Mouse (Mus musculus): ENCODE results near the gene Syn3. TPM values are rescaled to one million over a fixed set of nuclear protein-coding genes. Genes with fewer than 3 reads are reported as not detected.

The Syn3 gene
- polyA plus RNA-seq, 1 experiment from 2014 or later: 4.4 TPM

DNA sequence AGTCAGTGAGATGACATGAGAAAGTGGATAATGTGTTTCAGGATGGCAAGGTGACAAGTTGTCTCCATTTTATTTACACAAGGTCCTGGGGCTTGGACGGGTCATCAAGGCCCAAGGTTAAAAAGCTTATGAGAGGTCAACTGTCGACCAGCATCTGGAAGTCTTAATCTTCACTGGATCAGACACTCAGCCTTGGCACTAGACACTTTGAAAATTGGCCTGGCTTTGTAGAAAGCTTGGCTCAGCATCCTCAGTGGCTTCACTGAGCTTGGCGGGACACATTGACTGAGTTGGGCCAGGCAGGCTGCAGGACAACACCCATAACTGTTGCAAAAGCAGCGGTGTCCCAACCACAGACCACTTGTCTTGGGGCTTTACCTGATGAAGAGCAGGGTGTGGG lies 286.6 kb downstream of the Syn3 start:
- Histone ChIP-seq H3K4me1 (ENCODE audit: control insufficient read depth, insufficient read depth, low read length) (no peaks in the 10 kb centered on the region), H3K27ac (ENCODE audit: low read depth, low read length) (no peak overlapping the region), H3K27me3 (ENCODE audit: control insufficient read depth, insufficient read depth, low read length) (no peaks in the 10 kb centered on the region), H3K4me3 (ENCODE audit: low read depth, low read length) (no peak overlapping the region), H3K4me2 (no peak overlapping the region), H3K9ac (ENCODE audit: low read length) (no peak overlapping the region), H3K9me3 (ENCODE audit: control insufficient read depth, low read length) (no peaks in the 10 kb centered on the region), H3K36me3 (ENCODE audit: control insufficient read depth, insufficient read depth, low read length) (no peaks in the 10 kb centered on the region)
- no peak for DNase-seq (ENCODE audit: low spot score, missing footprints)
- 80% methylated on average over 4 of the region's 4 CpGs for WGBS
- ATAC-seq (ENCODE audit: low FRiP score): no peak

DNA sequence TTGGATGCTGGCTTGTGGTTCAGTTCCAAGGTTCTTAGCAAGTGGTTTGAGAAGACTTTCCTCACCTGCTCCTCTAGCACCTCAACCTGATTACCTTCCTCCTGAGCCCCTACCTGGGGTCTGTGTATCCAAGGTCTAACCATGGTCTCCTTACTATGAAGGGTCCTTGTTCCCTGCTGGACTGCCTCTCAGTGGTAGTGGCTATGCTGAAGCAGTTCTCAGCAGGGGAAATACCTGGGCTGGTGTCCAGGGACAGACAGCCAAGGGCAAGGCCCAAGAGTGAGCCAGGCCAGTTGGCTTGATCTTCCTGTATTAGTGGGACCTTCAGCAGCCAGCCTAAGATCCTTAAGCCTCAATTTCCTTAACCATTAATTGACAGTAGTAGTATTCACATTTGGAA lies 294.8 kb downstream of the Syn3 start:
- Histone ChIP-seq H3K9ac (ENCODE audit: low read length) (no peak overlapping the region), H3K4me3 (ENCODE audit: low read depth, low read length) (no peak overlapping the region), H3K27ac (ENCODE audit: low read depth, low read length) (no peak overlapping the region), H3K9me3 (ENCODE audit: control insufficient read depth, low read length) (no peaks in the 10 kb centered on the region), H3K36me3 (ENCODE audit: control insufficient read depth, insufficient read depth, low read length) (no peaks in the 10 kb centered on the region), H3K4me1 (ENCODE audit: control insufficient read depth, insufficient read depth, low read length) (no peaks in the 10 kb centered on the region), H3K27me3 (ENCODE audit: control insufficient read depth, insufficient read depth, low read length) (no peaks in the 10 kb centered on the region), H3K4me2 (no peak overlapping the region)
- ATAC-seq (ENCODE audit: low FRiP score) (no peak), DNase-seq (ENCODE audit: low spot score, missing footprints) (no peak)

DNA sequence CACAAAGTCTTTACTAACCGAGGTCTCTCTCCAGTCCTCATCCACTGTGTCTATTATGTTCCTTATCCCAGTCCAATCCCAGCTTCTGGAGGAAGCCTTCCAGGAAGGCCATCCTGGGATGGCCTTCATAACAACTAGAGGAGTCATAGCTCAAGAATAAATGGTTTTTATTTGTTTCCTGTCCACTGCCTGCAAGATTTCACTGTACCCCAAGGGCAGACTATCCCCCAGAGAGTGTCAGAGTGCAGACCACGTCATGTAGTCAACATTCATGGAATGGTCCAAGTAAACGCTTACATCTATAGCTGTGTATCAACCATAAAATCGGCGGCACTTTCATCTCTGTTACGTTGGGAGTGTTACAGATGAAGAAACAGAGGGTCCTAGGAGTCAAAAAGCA lies 295.5 kb downstream of the Syn3 start:
- 89% methylated on average over 6 of the region's 6 CpGs for WGBS
- Histone ChIP-seq H3K9me3 (ENCODE audit: control insufficient read depth, low read length) (no peaks in the 10 kb centered on the region), H3K4me3 (ENCODE audit: low read depth, low read length) (no peak overlapping the region), H3K4me2 (no peak overlapping the region), H3K27ac (ENCODE audit: low read depth, low read length) (no peak overlapping the region), H3K27me3 (ENCODE audit: control insufficient read depth, insufficient read depth, low read length) (no peaks in the 10 kb centered on the region), H3K36me3 (ENCODE audit: control insufficient read depth, insufficient read depth, low read length) (no peaks in the 10 kb centered on the region), H3K9ac (ENCODE audit: low read length) (no peak overlapping the region), H3K4me1 (ENCODE audit: control insufficient read depth, insufficient read depth, low read length) (no peaks in the 10 kb centered on the region)
- no peak for ATAC-seq (ENCODE audit: low FRiP score)
- no peak for DNase-seq (ENCODE audit: low spot score, missing footprints)

DNA sequence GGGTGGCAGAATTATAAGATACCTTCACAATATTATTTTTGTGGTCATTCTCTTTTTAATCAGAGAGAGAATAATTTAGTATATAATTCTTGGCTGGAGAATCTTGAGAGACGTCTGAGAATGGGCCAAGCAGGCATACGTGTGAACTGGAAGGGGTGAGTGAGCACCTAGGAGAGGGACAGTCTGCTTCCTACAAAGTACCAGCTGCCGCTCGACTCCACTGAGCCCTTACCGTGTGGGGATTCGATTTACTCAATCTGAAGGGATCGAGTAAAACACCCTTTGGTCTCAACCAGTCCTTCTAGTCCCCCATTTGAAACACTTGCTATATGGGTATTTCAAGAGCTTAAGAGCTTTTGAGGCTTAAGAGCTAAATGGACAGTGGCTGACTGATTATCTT lies 296.9 kb downstream of the Syn3 start:
- H3K9me3 ChIP-seq (ENCODE audit: control insufficient read depth, low read length): no peaks in the 10 kb centered on the region
- no peak overlapping the region for H3K4me3 ChIP-seq (ENCODE audit: low read depth, low read length)
- no peak overlapping the region for H3K27ac ChIP-seq (ENCODE audit: low read depth, low read length)
- no peaks in the 10 kb centered on the region for H3K36me3 ChIP-seq (ENCODE audit: control insufficient read depth, insufficient read depth, low read length)
- no peak overlapping the region for H3K9ac ChIP-seq (ENCODE audit: low read length)
- DNase-seq (ENCODE audit: low spot score, missing footprints): no peak
- no peaks in the 10 kb centered on the region for H3K27me3 ChIP-seq (ENCODE audit: control insufficient read depth, insufficient read depth, low read length)
- H3K4me2 ChIP-seq: no peak overlapping the region
- no peak for ATAC-seq (ENCODE audit: low FRiP score)
- 83% methylated on average over 7 of the region's 7 CpGs for WGBS
- no peaks in the 10 kb centered on the region for H3K4me1 ChIP-seq (ENCODE audit: control insufficient read depth, insufficient read depth, low read length)

DNA sequence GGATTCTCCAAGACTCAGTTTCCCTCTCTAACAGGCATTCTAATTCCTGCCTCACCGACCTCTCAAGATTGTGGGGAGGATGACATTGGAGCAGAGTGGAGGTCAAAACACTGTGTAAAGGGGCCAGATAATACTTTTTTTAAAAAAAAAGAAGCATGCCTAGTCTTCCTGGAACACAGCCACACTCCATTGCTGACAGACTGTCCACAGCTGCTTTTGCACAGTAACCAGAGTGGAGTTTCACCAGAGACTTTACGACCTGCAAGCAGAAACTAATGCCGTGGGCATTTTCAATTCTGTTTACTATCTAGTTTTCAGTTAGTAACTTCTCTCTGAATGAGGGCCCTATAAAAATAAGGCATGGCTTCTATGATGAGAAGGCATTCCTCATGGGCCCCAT lies 297.7 kb downstream of the Syn3 start:
- ATAC-seq (ENCODE audit: low FRiP score) (no peak), DNase-seq (ENCODE audit: low spot score, missing footprints) (no peak)
- Histone ChIP-seq H3K27ac (ENCODE audit: low read depth, low read length) (no peak overlapping the region), H3K27me3 (ENCODE audit: control insufficient read depth, insufficient read depth, low read length) (no peaks in the 10 kb centered on the region), H3K4me3 (ENCODE audit: low read depth, low read length) (no peak overlapping the region), H3K4me2 (no peak overlapping the region), H3K36me3 (ENCODE audit: control insufficient read depth, insufficient read depth, low read length) (no peaks in the 10 kb centered on the region), H3K9me3 (ENCODE audit: control insufficient read depth, low read length) (no peaks in the 10 kb centered on the region), H3K9ac (ENCODE audit: low read length) (no peak overlapping the region), H3K4me1 (ENCODE audit: control insufficient read depth, insufficient read depth, low read length) (no peaks in the 10 kb centered on the region)
- 91% methylated on average over 3 of the region's 3 CpGs for WGBS

DNA sequence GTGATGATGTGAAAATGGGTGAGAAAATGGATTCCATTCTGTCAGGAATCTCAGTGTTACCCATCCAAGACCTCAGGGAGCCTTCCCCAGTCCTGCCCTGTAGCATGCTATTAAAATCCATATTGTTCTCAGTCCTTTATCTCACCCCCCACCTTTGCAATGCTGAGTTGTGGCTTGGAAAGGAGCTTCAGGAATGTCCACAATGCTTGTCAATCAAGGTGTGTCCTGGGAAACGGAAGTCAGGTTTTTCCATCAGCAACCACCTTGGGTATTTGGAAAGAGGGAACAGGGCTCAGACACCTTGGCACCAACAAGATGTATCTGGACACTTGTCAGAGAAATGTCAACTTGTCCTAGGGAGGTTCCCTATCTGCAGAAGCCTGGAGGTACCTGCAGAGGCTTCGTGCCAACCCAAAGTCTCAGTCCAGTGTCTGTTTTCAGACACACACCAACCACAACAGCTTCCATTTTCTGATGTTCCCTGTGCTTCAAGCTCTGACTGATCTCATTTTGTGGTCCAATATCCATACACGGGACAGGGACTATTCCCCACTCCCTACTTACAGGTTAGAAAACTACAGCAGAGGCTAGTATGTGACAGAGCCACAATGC lies 302.2 kb downstream of the Syn3 start:
- Histone ChIP-seq H3K4me2 (no peak overlapping the region), H3K36me3 (ENCODE audit: control insufficient read depth, insufficient read depth, low read length) (no peaks in the 10 kb centered on the region), H3K9ac (ENCODE audit: low read length) (no peak overlapping the region), H3K4me1 (ENCODE audit: control insufficient read depth, insufficient read depth, low read length) (no peaks in the 10 kb centered on the region), H3K27ac (ENCODE audit: low read depth, low read length) (no peak overlapping the region), H3K4me3 (ENCODE audit: low read depth, low read length) (no peak overlapping the region), H3K9me3 (ENCODE audit: control insufficient read depth, low read length) (no peaks in the 10 kb centered on the region), H3K27me3 (ENCODE audit: control insufficient read depth, insufficient read depth, low read length) (no peaks in the 10 kb centered on the region)
- ATAC-seq (ENCODE audit: low FRiP score): no peak
- no peak for DNase-seq (ENCODE audit: low spot score, missing footprints)
- 86% methylated on average over 3 of the region's 3 CpGs for WGBS

DNA sequence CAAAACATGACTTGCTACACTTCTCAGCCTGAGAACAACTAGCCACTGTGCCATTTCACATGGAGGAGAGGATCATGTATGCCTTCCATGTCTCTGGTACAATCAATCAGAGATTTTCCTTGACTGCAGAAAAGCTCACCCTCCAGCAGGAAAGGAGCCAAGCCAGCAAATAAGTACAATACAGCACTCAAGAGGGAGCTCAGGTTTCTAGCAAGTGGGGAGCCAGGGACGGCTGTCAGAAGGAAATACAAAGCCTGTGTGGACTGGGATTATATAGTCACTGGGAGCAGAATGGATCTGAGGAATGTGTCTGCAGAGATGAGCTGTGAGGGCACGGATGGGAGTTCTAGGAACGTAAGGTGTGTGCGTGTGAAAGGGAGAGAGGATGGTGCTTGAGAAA lies 304.0 kb downstream of the Syn3 start:
- 65% methylated on average over 4 of the region's 4 CpGs for WGBS
- Histone ChIP-seq H3K4me2 (no peak overlapping the region), H3K36me3 (ENCODE audit: control insufficient read depth, insufficient read depth, low read length) (no peaks in the 10 kb centered on the region), H3K4me3 (ENCODE audit: low read depth, low read length) (no peak overlapping the region), H3K4me1 (ENCODE audit: control insufficient read depth, insufficient read depth, low read length) (no peaks in the 10 kb centered on the region), H3K27me3 (ENCODE audit: control insufficient read depth, insufficient read depth, low read length) (no peaks in the 10 kb centered on the region), H3K27ac (ENCODE audit: low read depth, low read length) (no peak overlapping the region), H3K9me3 (ENCODE audit: control insufficient read depth, low read length) (no peaks in the 10 kb centered on the region), H3K9ac (ENCODE audit: low read length) (no peak overlapping the region)
- no peak for ATAC-seq (ENCODE audit: low FRiP score)
- DNase-seq (ENCODE audit: low spot score, missing footprints): no peak

DNA sequence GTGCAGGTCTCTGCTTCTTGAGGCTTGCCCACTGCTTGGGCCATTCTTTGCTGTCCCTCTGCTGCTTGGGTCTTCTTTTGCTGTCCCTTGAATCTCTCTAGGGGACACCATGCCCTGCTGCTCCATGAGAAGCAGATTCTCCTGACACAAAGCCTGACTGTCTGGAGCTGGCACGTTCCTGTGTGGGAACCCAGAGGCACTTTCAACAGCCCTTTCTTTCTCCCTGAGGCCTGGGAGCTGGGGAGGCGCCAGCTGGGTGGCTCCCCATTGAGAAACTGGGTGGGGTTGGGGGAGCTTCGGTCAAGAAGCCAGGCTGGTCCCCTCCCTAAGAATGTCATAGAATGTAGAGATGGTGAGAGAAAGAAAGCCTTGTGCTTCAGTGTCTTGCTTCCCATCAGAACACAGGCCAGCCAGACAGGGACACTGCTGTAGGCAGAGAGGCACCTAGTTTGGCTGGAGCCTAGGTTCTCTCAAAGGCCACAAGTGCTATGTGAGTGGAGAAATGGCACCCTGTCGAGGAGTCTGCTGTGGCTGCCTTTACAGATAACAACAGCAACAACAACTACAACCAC lies 304.7 kb downstream of the Syn3 start:
- DNase-seq (ENCODE audit: low spot score, missing footprints) (no peak), ATAC-seq (ENCODE audit: low FRiP score) (no peak)
- no peaks in the 10 kb centered on the region for H3K27me3 ChIP-seq (ENCODE audit: control insufficient read depth, insufficient read depth, low read length)
- no peak overlapping the region for H3K4me3 ChIP-seq (ENCODE audit: low read depth, low read length)
- H3K9me3 ChIP-seq (ENCODE audit: control insufficient read depth, low read length): no peaks in the 10 kb centered on the region
- H3K4me1 ChIP-seq (ENCODE audit: control insufficient read depth, insufficient read depth, low read length): no peaks in the 10 kb centered on the region
- no peak overlapping the region for H3K9ac ChIP-seq (ENCODE audit: low read length)
- H3K36me3 ChIP-seq (ENCODE audit: control insufficient read depth, insufficient read depth, low read length): no peaks in the 10 kb centered on the region
- H3K4me2 ChIP-seq: no peak overlapping the region
- no peak overlapping the region for H3K27ac ChIP-seq (ENCODE audit: low read depth, low read length)
- 55% methylated on average over 4 of the region's 4 CpGs for WGBS

DNA sequence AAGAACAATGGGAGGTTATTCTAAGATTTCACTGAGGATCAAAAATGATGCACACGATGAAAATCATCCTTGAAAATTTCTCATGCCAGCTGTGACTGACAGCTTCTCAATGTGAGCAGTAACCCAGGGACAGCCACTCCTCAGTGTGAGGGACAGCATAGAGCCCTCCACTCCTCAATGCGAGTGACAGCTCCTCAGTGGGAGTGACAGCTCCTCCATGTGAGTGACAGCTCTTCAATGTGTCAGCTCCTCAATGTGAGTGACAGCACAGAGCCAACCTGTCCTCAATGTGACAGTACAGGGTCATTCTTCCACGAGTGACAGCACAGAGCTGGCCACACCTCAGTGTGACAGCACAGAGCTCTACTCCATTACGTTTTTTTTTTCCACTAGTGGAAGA lies 310.1 kb downstream of the Syn3 start:
- no peak overlapping the region for H3K4me2 ChIP-seq
- ATAC-seq (ENCODE audit: low FRiP score) (no peak), DNase-seq (ENCODE audit: low spot score, missing footprints) (no peak)
- no peaks in the 10 kb centered on the region for H3K9me3 ChIP-seq (ENCODE audit: control insufficient read depth, low read length)
- no peaks in the 10 kb centered on the region for H3K36me3 ChIP-seq (ENCODE audit: control insufficient read depth, insufficient read depth, low read length)
- no peaks in the 10 kb centered on the region for H3K4me1 ChIP-seq (ENCODE audit: control insufficient read depth, insufficient read depth, low read length)
- H3K27me3 ChIP-seq (ENCODE audit: control insufficient read depth, insufficient read depth, low read length): no peaks in the 10 kb centered on the region
- 85% methylated on average over 4 of the region's 4 CpGs for WGBS
- H3K4me3 ChIP-seq (ENCODE audit: low read depth, low read length): no peak overlapping the region
- no peak overlapping the region for H3K9ac ChIP-seq (ENCODE audit: low read length)
- H3K27ac ChIP-seq (ENCODE audit: low read depth, low read length): no peak overlapping the region

All from midbrain, embryonic 11.5 days (tissue).